Mouse (Mus musculus): ENCODE results near the gene Fez2.

DNA sequence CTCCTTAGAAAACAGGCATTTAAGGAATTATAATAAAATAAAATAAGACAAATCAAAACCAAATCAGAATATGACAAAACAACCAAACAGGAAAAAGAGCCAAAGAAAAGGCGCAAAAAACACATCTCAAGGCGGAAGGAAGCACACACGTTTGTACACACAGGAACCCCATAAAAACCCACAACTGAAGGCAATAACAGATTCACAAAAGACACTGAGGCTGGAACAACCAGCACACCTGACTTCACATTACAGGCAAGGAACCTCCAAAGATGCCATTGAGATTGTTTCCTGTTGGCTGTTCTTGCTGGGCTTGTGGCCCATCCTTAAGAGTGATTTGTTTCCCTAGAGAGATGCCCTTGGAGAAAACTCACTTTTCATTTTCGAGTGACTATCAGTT, 11.1 kb upstream of the Fez2 start:
- TF ChIP-seq CTCF (IDR thresholded peaks at IDR 0.05; ENCODE audit: extremely low read depth, insufficient read depth, low read length) = no peak
- no peak for TF ChIP-seq POLR2A (IDR thresholded peaks at IDR 0.05; ENCODE audit: extremely low read depth, insufficient read depth, low read length)
